Mouse (Mus musculus): ENCODE data around the gene Scoc.

DNA sequence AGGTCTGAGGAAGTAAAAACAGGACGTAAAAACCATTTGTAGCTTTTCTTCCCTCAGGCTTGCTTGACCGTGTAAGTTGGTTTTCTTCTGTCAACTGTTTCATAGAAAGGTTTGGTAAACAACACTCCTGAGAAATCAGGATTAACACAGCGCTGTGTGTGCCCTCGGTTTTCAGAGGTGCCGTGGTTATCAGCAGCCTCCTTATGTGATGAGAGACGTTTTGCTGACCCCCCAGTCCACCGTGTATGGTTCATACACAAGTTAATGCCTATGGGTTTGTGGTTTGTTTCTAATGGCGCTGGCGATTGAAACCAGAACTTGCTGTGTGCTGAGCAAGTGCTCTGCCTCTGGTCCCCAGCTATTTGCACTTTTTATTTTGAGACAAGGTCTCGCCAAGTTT lies 52.6 kb downstream of the Scoc start:
- TF ChIP-seq POLR2A (IDR thresholded peaks at IDR 0.05; ENCODE audit: insufficient read depth, low read depth, low read length): no peak
- TF ChIP-seq CTCF (IDR thresholded peaks at IDR 0.05; ENCODE audit: insufficient read depth, low read depth, low read length): no peak

Measured in olfactory bulb, adult 2 months (tissue).